ENCODE assay signal across 16 mouse cellular contexts in genomic region chr11:98988260-98988659, GRCm38 (mm10). TPM values are rescaled to one million over a fixed set of nuclear protein-coding genes. Genes with fewer than 3 reads are reported as not detected.
"Had no signal": no experiment of that assay in that cellular context is flagged by ENCODE, and none has a peak within 500 bp of the region (broad histone marks: within the 10 kb centered on the region; RNA-seq: fewer than 3 reads in every experiment).

No protein-coding gene starts in this region.

RNA-seq across cellular contexts. Expression of gene Gjd3, which starts 5.4 kb away (rescaled TPM):
- total RNA-seq: liver, adult 2 months; megakaryocyte progenitor cell, adult 5-6 weeks; megakaryocyte, adult 5-6 weeks; megakaryocyte-erythroid progenitor cell, adult 5-6 weeks; monocyte, adult 5-6 weeks had no signal
- polyA plus RNA-seq: limb, embryonic 11.5 days; liver, adult 2 months; liver, embryonic 12.5 days; liver, embryonic 13.5 days; liver, embryonic 14.5 days; liver, embryonic 15.5 days; liver, embryonic 16.5 days; liver, postnatal 0 days; lung, embryonic 14.5 days; macrophage; midbrain, embryonic 10.5 days; midbrain, embryonic 11.5 days had no signal
